8 mouse cellular contexts compared by ENCODE assay signal in genomic region chr4:134930190-134930589, GRCm38 (mm10). TPM values are rescaled to one million over a fixed set of nuclear protein-coding genes. Genes with fewer than 3 reads are reported as not detected.
DNase-seq lines count a peak whose midpoint lies in the region; ATAC-seq and TF ChIP-seq lines count a peak whose summit lies in the region.

No protein-coding gene starts in this region.

- H3K9me3 ChIP-seq in hindbrain, embryonic 13.5 days = no peaks in the 10 kb centered on the region
- H3K9me3 ChIP-seq in midbrain, embryonic 13.5 days = no peaks in the 10 kb centered on the region

- peak overlapping the region; percentile 24 for H3K9ac ChIP-seq in hindbrain, embryonic 13.5 days
- peak overlapping the region; percentile 51; the same call in 1 of the 2 replicates for H3K9ac ChIP-seq in midbrain, embryonic 13.5 days (replicated peaks)

- H3K36me3 ChIP-seq in kidney, adult 2 months (ENCODE audit: control insufficient read depth, insufficient read depth, low read length) = peaks cover 16% of the 10 kb centered on the region
- peaks cover 59% of the 10 kb centered on the region for H3K36me3 ChIP-seq in hindbrain, embryonic 13.5 days
- H3K36me3 ChIP-seq in midbrain, embryonic 13.5 days = peaks cover 60% of the 10 kb centered on the region

- no peaks in the 10 kb centered on the region for H3K27me3 ChIP-seq in kidney, adult 2 months (replicated peaks; ENCODE audit: control insufficient read depth, insufficient read depth, low read length)
- no peaks in the 10 kb centered on the region for H3K27me3 ChIP-seq in hindbrain, embryonic 13.5 days
- H3K27me3 ChIP-seq in midbrain, embryonic 13.5 days = no peaks in the 10 kb centered on the region

- WGBS in kidney, adult 2 months = 22% methylated on average over 9 of the region's 9 CpGs
- WGBS in hindbrain, embryonic 13.5 days = 30% methylated on average over 9 of the region's 9 CpGs
- 29% methylated on average over 9 of the region's 9 CpGs for WGBS in midbrain, embryonic 13.5 days

- H3K4me2 ChIP-seq in hindbrain, embryonic 13.5 days = peak overlapping the region; percentile 93
- peak overlapping the region; percentile 92 for H3K4me2 ChIP-seq in midbrain, embryonic 13.5 days (replicated peaks)

- no peak for TF ChIP-seq POLR2A in kidney, adult 2 months (IDR thresholded peaks at IDR 0.05; ENCODE audit: low read depth, low read length)

- peak overlapping the region; percentile 42 for H3K4me3 ChIP-seq in kidney, adult 2 months (ENCODE audit: insufficient read depth, low read depth, low read length)
- peak overlapping the region; percentile 54 for H3K4me3 ChIP-seq in brown adipose tissue, adult 24 weeks (ENCODE audit: insufficient read depth, low read depth, low read length)
- H3K4me3 ChIP-seq in hindbrain, embryonic 13.5 days = peak overlapping the region; percentile 96
- H3K4me3 ChIP-seq in midbrain, embryonic 13.5 days (replicated peaks) = peak overlapping the region; percentile 99

- peak overlapping the region; percentile 36; the same call in 1 of the 2 replicates for H3K27ac ChIP-seq in kidney, adult 2 months (ENCODE audit: insufficient read depth, low read depth, low read length)
- peak overlapping the region; percentile 65 for H3K27ac ChIP-seq in brown adipose tissue, adult 24 weeks (replicated peaks; ENCODE audit: low read depth, low read length)
- H3K27ac ChIP-seq in hindbrain, embryonic 13.5 days = peak overlapping the region; percentile 63
- H3K27ac ChIP-seq in midbrain, embryonic 13.5 days = peak overlapping the region; percentile 63

- no peak for DNase-seq in kidney, adult 2 months
- DNase-seq in kidney, postnatal 14 days = no peak
- DNase-seq in thymus, adult 18-20 months = no peak
- no peak for DNase-seq in right cerebral cortex, adult 18-20 months
- no peak for DNase-seq in ovary, adult 18-20 months (ENCODE audit: low spot score)

- ATAC-seq in hindbrain, embryonic 13.5 days (ENCODE audit: low FRiP score) = peak; percentile 46
- ATAC-seq in midbrain, embryonic 13.5 days = peak; percentile 41; the same call in 1 of the 2 replicates

- peaks cover 5% of the 10 kb centered on the region; the same call in 1 of the 2 replicates for H3K4me1 ChIP-seq in kidney, adult 2 months (ENCODE audit: control insufficient read depth, insufficient read depth, low read length)
- 0 out of 2 replicates have a peak, but pooled peaks cover 2% of the 10 kb centered on the region for H3K4me1 ChIP-seq in brown adipose tissue, adult 24 weeks (ENCODE audit: control insufficient read depth, insufficient read depth, insufficient read length, low read length)
- H3K4me1 ChIP-seq in hindbrain, embryonic 13.5 days (replicated peaks) = peaks cover 34% of the 10 kb centered on the region
- peaks cover 33% of the 10 kb centered on the region for H3K4me1 ChIP-seq in midbrain, embryonic 13.5 days (replicated peaks)

- TF ChIP-seq CTCF in kidney, adult 2 months (conservative IDR thresholded peaks at IDR 0.05; ENCODE audit: insufficient read depth, insufficient read length, low read depth, low read length) = no peak

RNA-seq across cellular contexts. Expression of gene Syf2, which starts 0.5 kb away (rescaled TPM):
- 25.5 and 34.3 TPM in 2 replicates for polyA plus RNA-seq in kidney, adult 2 months (2012; rRNA removed)
- polyA plus RNA-seq in brown adipose tissue, adult 24 weeks (2012; ENCODE audit: insufficient read depth, insufficient read length, missing spikeins) = 71.8 and 75.9 TPM in 2 replicates
- polyA plus RNA-seq in hindbrain, embryonic 13.5 days (2015; fragmentation: Nextera tagmentation; extraction: Ambion mirVana) = 65.5 and 70.4 TPM in 2 replicates
- polyA plus RNA-seq in midbrain, embryonic 13.5 days (2015; fragmentation: Nextera tagmentation; extraction: Ambion mirVana) = 74.0 and 75.3 TPM in 2 replicates

RNA-seq across cellular contexts. Expression of gene Rsrp1, which starts 6.8 kb away (rescaled TPM):
- 172 and 319 TPM in 2 replicates for polyA plus RNA-seq in kidney, adult 2 months (2012; rRNA removed)
- 185 and 418 TPM in 2 replicates for polyA plus RNA-seq in brown adipose tissue, adult 24 weeks (2012; ENCODE audit: insufficient read depth, insufficient read length, missing spikeins)
- 538 and 556 TPM in 2 replicates for polyA plus RNA-seq in hindbrain, embryonic 13.5 days (2015; fragmentation: Nextera tagmentation; extraction: Ambion mirVana)
- 601 and 620 TPM in 2 replicates for polyA plus RNA-seq in midbrain, embryonic 13.5 days (2015; fragmentation: Nextera tagmentation; extraction: Ambion mirVana)

RNA-seq across cellular contexts. Expression of gene Tmem50a, which starts 15.4 kb away (rescaled TPM):
- 90.1 and 115 TPM in 2 replicates for polyA plus RNA-seq in kidney, adult 2 months (2012; rRNA removed)
- 110 and 115 TPM in 2 replicates for polyA plus RNA-seq in brown adipose tissue, adult 24 weeks (2012; ENCODE audit: insufficient read depth, insufficient read length, missing spikeins)
- polyA plus RNA-seq in hindbrain, embryonic 13.5 days (2015; fragmentation: Nextera tagmentation; extraction: Ambion mirVana) = 211 and 212 TPM in 2 replicates
- 203 and 209 TPM in 2 replicates for polyA plus RNA-seq in midbrain, embryonic 13.5 days (2015; fragmentation: Nextera tagmentation; extraction: Ambion mirVana)

Comparison
In these comparisons a context has a peak if more than half of its experiments do, and no peak if none do; other contexts are left out.
1. H3K4me3 ChIP-seq: peak in every context shown above with its lines; median percentile 99 in midbrain, embryonic 13.5 days; 96 in hindbrain, embryonic 13.5 days; 54 in brown adipose tissue, adult 24 weeks; 42 in kidney, adult 2 months.